ENCODE assay signal across 9 mouse cellular contexts in genomic region chr1:128472713-128473230, GRCm38 (mm10). TPM values are rescaled to one million over a fixed set of nuclear protein-coding genes. Genes with fewer than 3 reads are reported as not detected.
DNase-seq lines count a peak whose midpoint lies in the region; ATAC-seq and TF ChIP-seq lines count a peak whose summit lies in the region.
"Had no signal": no experiment of that assay in that cellular context is flagged by ENCODE, and none has a peak within 500 bp of the region (broad histone marks: within the 10 kb centered on the region; RNA-seq: fewer than 3 reads in every experiment).

No protein-coding gene starts in this region.

- H3K9ac ChIP-seq in kidney, embryonic 16.5 days (replicated peaks; ENCODE audit: low read length), result peak overlapping the region; percentile 19; the same call in 1 of the 2 replicates
- no peak overlapping the region for H3K9ac ChIP-seq in intestine, embryonic 14.5 days (ENCODE audit: low read length)
- H3K9ac ChIP-seq in midbrain, postnatal 0 days (replicated peaks; ENCODE audit: low read length, poor library complexity, severe bottlenecking), result peak overlapping the region; percentile 59; the same call in 1 of the 2 replicates

- no peak for TF ChIP-seq CTCF in embryonic fibroblast, embryonic 13.5 days (IDR thresholded peaks at IDR 0.05; ENCODE audit: borderline replicate concordance, insufficient read depth, low read length)
- TF ChIP-seq CTCF in midbrain, postnatal 0 days (IDR thresholded peaks at IDR 0.05), result no peak

- H3K27ac ChIP-seq in kidney, embryonic 16.5 days (ENCODE audit: low read length), result peak overlapping the region; percentile 28; the same call in 1 of the 2 replicates
- H3K27ac ChIP-seq in embryonic fibroblast, embryonic 13.5 days (ENCODE audit: insufficient read depth, low read length), result peak overlapping the region; percentile 58; the same call in 1 of the 2 replicates
- H3K27ac ChIP-seq in intestine, embryonic 14.5 days (ENCODE audit: low read depth), result no peak overlapping the region
- H3K27ac ChIP-seq in midbrain, postnatal 0 days (ENCODE audit: low read depth, low read length), result peak overlapping the region; percentile 83

- ATAC-seq in kidney, embryonic 16.5 days (ENCODE audit: low FRiP score, low TSS enrichment), result no peak
- peak; percentile 51; the same call in 1 of the 2 replicates for ATAC-seq in intestine, embryonic 14.5 days (replicated peaks; ENCODE audit: low FRiP score, low TSS enrichment, low read depth)
- ATAC-seq in midbrain, postnatal 0 days (ENCODE audit: low FRiP score), result no peak
- ATAC-seq in erythroblast, adult 5-6 weeks (replicated peaks; ENCODE audit: low FRiP score, poor library complexity, severe bottlenecking), result no peak

- peak overlapping the region; percentile 37 for H3K4me3 ChIP-seq in kidney, embryonic 16.5 days (ENCODE audit: low read length)
- H3K4me3 ChIP-seq in embryonic fibroblast, embryonic 13.5 days (ENCODE audit: insufficient read depth, low read length), result no peak overlapping the region
- H3K4me3 ChIP-seq in intestine, embryonic 14.5 days (ENCODE audit: low read depth, low read length), result peak overlapping the region; percentile 14
- H3K4me3 ChIP-seq in midbrain, postnatal 0 days (ENCODE audit: low read depth, low read length), result peak overlapping the region; percentile 29

- H3K4me2 ChIP-seq in kidney, embryonic 16.5 days (replicated peaks; ENCODE audit: low read depth, low read length), result peak overlapping the region; percentile 55
- peak overlapping the region; percentile 52 for H3K4me2 ChIP-seq in intestine, embryonic 14.5 days (ENCODE audit: low read length)
- H3K4me2 ChIP-seq in midbrain, postnatal 0 days (ENCODE audit: low read depth, low read length, poor library complexity, severe bottlenecking), result peak overlapping the region; percentile 56

- no peaks in the 10 kb centered on the region for H3K36me3 ChIP-seq in kidney, embryonic 16.5 days (ENCODE audit: insufficient read depth, low read length)
- H3K36me3 ChIP-seq in intestine, embryonic 14.5 days (ENCODE audit: control insufficient read depth, insufficient read depth, low read length), result no peaks in the 10 kb centered on the region
- no peaks in the 10 kb centered on the region for H3K36me3 ChIP-seq in midbrain, postnatal 0 days (ENCODE audit: insufficient read depth, low read length)
- H3K36me3 ChIP-seq: G1E had no signal

- no peak for DNase-seq in kidney, adult 11 months
- DNase-seq in intestine, embryonic 14.5 days (ENCODE audit: low spot score), result no peak
- no peak for DNase-seq in midbrain, postnatal 0 days (ENCODE audit: low spot score)
- DNase-seq in spleen, postnatal 36 days (ENCODE audit: low spot score in 2 of 2), result no peak
- no peak for DNase-seq in adrenal gland, postnatal 14 days

- WGBS in kidney, embryonic 16.5 days, result 30% methylated on average over 15 of the region's 15 CpGs
- 34% methylated on average over 15 of the region's 15 CpGs for WGBS in intestine, embryonic 14.5 days
- 6% methylated on average over 15 of the region's 15 CpGs for WGBS in midbrain, postnatal 0 days

- H3K9me3 ChIP-seq in kidney, embryonic 16.5 days (ENCODE audit: low read length), result no peaks in the 10 kb centered on the region
- H3K9me3 ChIP-seq in intestine, embryonic 14.5 days (ENCODE audit: control insufficient read depth, low read length), result no peaks in the 10 kb centered on the region
- H3K9me3 ChIP-seq in midbrain, postnatal 0 days (ENCODE audit: low read length), result no peaks in the 10 kb centered on the region
- H3K9me3 ChIP-seq: G1E had no signal

- TF ChIP-seq POLR2A in embryonic fibroblast, embryonic 13.5 days (IDR thresholded peaks at IDR 0.05; ENCODE audit: low read depth, low read length), result no peak

- H3K27me3 ChIP-seq in kidney, embryonic 16.5 days (ENCODE audit: insufficient read depth, low read length), result no peaks in the 10 kb centered on the region
- no peaks in the 10 kb centered on the region for H3K27me3 ChIP-seq in intestine, embryonic 14.5 days (replicated peaks; ENCODE audit: control insufficient read depth, insufficient read depth, low read length)
- H3K27me3 ChIP-seq in midbrain, postnatal 0 days (ENCODE audit: insufficient read depth, low read length), result no peaks in the 10 kb centered on the region

- peaks cover 11% of the 10 kb centered on the region for H3K4me1 ChIP-seq in kidney, embryonic 16.5 days (ENCODE audit: insufficient read depth, low read length)
- H3K4me1 ChIP-seq in embryonic fibroblast, embryonic 13.5 days (ENCODE audit: control insufficient read depth, insufficient read depth, low read length), result peaks cover 6% of the 10 kb centered on the region; the same call in 1 of the 2 replicates
- 0 out of 2 replicates have a peak, but pooled peaks cover 6% of the 10 kb centered on the region for H3K4me1 ChIP-seq in intestine, embryonic 14.5 days (replicated peaks; ENCODE audit: control insufficient read depth, insufficient read depth, low read length)
- peaks cover 6% of the 10 kb centered on the region for H3K4me1 ChIP-seq in midbrain, postnatal 0 days (ENCODE audit: insufficient read depth, low read length)

RNA-seq across cellular contexts. Expression of gene Dars, which starts 55.6 kb away (rescaled TPM):
- 155 and 162 TPM in 2 replicates for polyA plus RNA-seq in kidney, embryonic 16.5 days (2015; fragmentation: Nextera tagmentation; extraction: Ambion mirVana)
- polyA plus RNA-seq in embryonic fibroblast, embryonic 13.5 days (2011; ENCODE audit: insufficient read length, low read depth, missing spikeins), result 108 TPM in 2 replicates
- polyA plus RNA-seq in intestine, embryonic 14.5 days (2014; fragmentation: Nextera tagmentation; extraction: Ambion mirVana), result 107 and 109 TPM in 2 replicates
- 53.6 and 62.6 TPM in 2 replicates for total RNA-seq in midbrain, postnatal 0 days (2014; rRNA removed)
- 104 and 105 TPM in 2 replicates for polyA plus RNA-seq in midbrain, postnatal 0 days (2015; fragmentation: Nextera tagmentation; extraction: Ambion mirVana)
- total RNA-seq in adrenal gland, postnatal 14 days (2021), result 85.9 and 87.5 TPM in 2 replicates
- 49.9 and 64.6 TPM in 2 replicates for total RNA-seq in erythroblast, adult 5-6 weeks (2015; ENCODE audit: low replicate concordance)
- total RNA-seq in erythroblast, adult 5-6 weeks (2017; ENCODE audit: low replicate concordance), result 49.1 and 57.0 TPM in 2 replicates
